Mouse (Mus musculus) intestine, embryonic 14.5 days (tissue): ENCODE measurements around the gene Atp5d. TPM values are rescaled to one million over a fixed set of nuclear protein-coding genes. Genes with fewer than 3 reads are reported as not detected.

Source experiments
- ATAC-seq: fragments of 200-750 bp; cut with Nextera tagmentation; replicated peaks from 2 replicates; pipeline ENCODE4 v1.8.0; 2017; ENCODE audit warnings: low read depth, moderate number of reproducible peaks, moderate TSS enrichment, moderate library complexity; ENCODE audit not compliant: low FRiP score, low TSS enrichment
- DNase-seq: peaks from one replicate; pipeline ENCODE4 v3.0.0-alpha.2; 2018; ENCODE audit warnings: low spot score
- H3K27ac ChIP-seq: fragments of 300-500 bp; sonication (generic); 2 replicates; pipeline ENCODE4 v1.5.1; 2014; ENCODE audit warnings: low read depth, mild to moderate bottlenecking, control low read depth
- H3K27me3 ChIP-seq: fragments of 300-500 bp; sonication (generic); replicated peaks from 2 replicates; pipeline ENCODE4 v1.6.1; 2014; ENCODE audit warnings: low read length, control low read depth; ENCODE audit not compliant: control insufficient read depth, insufficient read depth
- H3K36me3 ChIP-seq: fragments of 300-500 bp; sonication (generic); 2 replicates; pipeline ENCODE4 v1.6.1; 2014; ENCODE audit warnings: low read length, control low read depth; ENCODE audit not compliant: control insufficient read depth, insufficient read depth
- H3K4me1 ChIP-seq: fragments of 300-500 bp; sonication (generic); replicated peaks from 2 replicates; pipeline ENCODE4 v1.6.1; 2014; ENCODE audit warnings: low read length, control low read depth, mixed read lengths; ENCODE audit not compliant: control insufficient read depth, insufficient read depth
- H3K4me2 ChIP-seq: fragments of 300-500 bp; sonication (generic); 2 replicates; pipeline ENCODE4 v1.6.1; 2014; ENCODE audit warnings: low read length
- H3K4me3 ChIP-seq: fragments of 300-500 bp; sonication (generic); 2 replicates; pipeline ENCODE4 v1.5.1; 2014; ENCODE audit warnings: low read depth, low read length, control low read depth, mixed read lengths
- H3K9ac ChIP-seq: fragments of 300-500 bp; sonication (generic); 2 replicates; pipeline ENCODE4 v1.6.1; 2014; ENCODE audit warnings: mild to moderate bottlenecking, low read length
- H3K9me3 ChIP-seq: fragments of 300-500 bp; sonication (generic); 2 replicates; pipeline ENCODE4 v1.6.1; 2016; ENCODE audit warnings: low read length, control low read depth; ENCODE audit not compliant: control insufficient read depth
- WGBS: fragments of 180-500 bp; shearing (Covaris S2); extraction: QIAGEN DNeasy Blood & Tissue Kit; methylation state at CpG from one replicate; pipeline ENCODE4 v1.1.7; 2014; 5-methylcytosine and 5-hydroxymethylcytosine counted together
- polyA plus RNA-seq: library from polyadenylated mRNA; unstranded; fragments of >200 nt; fragmentation: Nextera tagmentation; extraction: Ambion mirVana; gene quantifications from 2 replicates; pipeline ENCODE4 v1.2.1, GENCODE M21; 2014

Gene Atp5d
- polyA plus RNA-seq, 1 experiment from 2014 or later: 627 TPM

- DNase-seq: no peak
- no peak for ATAC-seq
- no peak overlapping the region for H3K27ac ChIP-seq
- WGBS: 90% methylated on average over 9 of the region's 9 CpGs
- no peak overlapping the region for H3K9ac ChIP-seq
- peaks cover 67% of the 10 kb centered on the region for H3K36me3 ChIP-seq
- no peak overlapping the region for H3K4me3 ChIP-seq
- H3K27me3 ChIP-seq: no peaks in the 10 kb centered on the region
- H3K4me2 ChIP-seq: no peak overlapping the region
- H3K4me1 ChIP-seq: 0 out of 2 replicates have a peak, but pooled peaks cover 2% of the 10 kb centered on the region
- H3K9me3 ChIP-seq: no peaks in the 10 kb centered on the region
Observed at GRCm38 (mm10) chr10:80123932-80124562, 14.4 kb upstream of the Atp5d start.

- H3K36me3 ChIP-seq: peaks cover 84% of the 10 kb centered on the region
- ATAC-seq: no peak
Observed at GRCm38 (mm10) chr10:80127920-80128319, 10.5 kb upstream of the Atp5d start.

GRCm38 (mm10) chr10:80129846-80130245, 8.6 kb upstream of the Atp5d start:
- H3K4me1 ChIP-seq: peaks cover 13% of the 10 kb centered on the region; the same call in 1 of the 2 replicates
- ATAC-seq: no peak
- no peak overlapping the region for H3K27ac ChIP-seq
- no peak overlapping the region for H3K9ac ChIP-seq
- peaks cover 90% of the 10 kb centered on the region for H3K36me3 ChIP-seq
- no peaks in the 10 kb centered on the region for H3K27me3 ChIP-seq
- H3K4me2 ChIP-seq: no peak overlapping the region
- H3K4me3 ChIP-seq: no peak overlapping the region
- WGBS: 91% methylated on average over 9 of the region's 9 CpGs
- no peak for DNase-seq
- no peaks in the 10 kb centered on the region for H3K9me3 ChIP-seq

More at GRCm38 (mm10) chr10:80127920-80128319, 10.5 kb upstream of the Atp5d start:
- H3K4me3 ChIP-seq: no peak overlapping the region
- H3K27me3 ChIP-seq: no peaks in the 10 kb centered on the region
- H3K4me2 ChIP-seq: no peak overlapping the region
- WGBS: 93% methylated on average over 8 of the region's 8 CpGs
- no peak overlapping the region for H3K9ac ChIP-seq
- no peak overlapping the region for H3K27ac ChIP-seq
- H3K9me3 ChIP-seq: no peaks in the 10 kb centered on the region
- no peak for DNase-seq
- H3K4me1 ChIP-seq: peaks cover 13% of the 10 kb centered on the region; the same call in 1 of the 2 replicates

- H3K36me3 ChIP-seq: peaks cover 84% of the 10 kb centered on the region
- ATAC-seq (peak; percentile 32), DNase-seq (peak; percentile 77)
- whole genome bisulfite sequencing: 59% methylated on average over 18 of the region's 18 CpGs
- no peak overlapping the region for H3K4me3 ChIP-seq
- no peak overlapping the region; the same call in 1 of the 2 replicates for H3K27ac ChIP-seq
- H3K4me1 ChIP-seq: peaks cover 13% of the 10 kb centered on the region; the same call in 1 of the 2 replicates
- no peak overlapping the region for H3K4me2 ChIP-seq
- H3K27me3 ChIP-seq: peaks cover under 1% of the 10 kb centered on the region; the same call in 1 of the 2 replicates
- H3K9me3 ChIP-seq: no peaks in the 10 kb centered on the region
- H3K9ac ChIP-seq: no peak overlapping the region
Observed at GRCm38 (mm10) chr10:80130403-80131031, 7.9 kb upstream of the Atp5d start.

- WGBS: 18% methylated on average over 55 of the region's 55 CpGs
- Histone ChIP-seq H3K4me3 (no peak overlapping the region), H3K27me3 (peaks cover 10% of the 10 kb centered on the region), H3K27ac (no peak overlapping the region), H3K9ac (no peak overlapping the region; the same call in 1 of the 2 replicates), H3K9me3 (no peaks in the 10 kb centered on the region), H3K4me1 (peaks cover 14% of the 10 kb centered on the region; the same call in 1 of the 2 replicates), H3K36me3 (peaks cover 80% of the 10 kb centered on the region), H3K4me2 (peak overlapping the region; percentile 31)
- DNase-seq (peak; percentile 74), ATAC-seq (no peak; the same call in 1 of the 2 replicates)
Observed at GRCm38 (mm10) chr10:80131316-80131951, 7.0 kb upstream of the Atp5d start.

GRCm38 (mm10) chr10:80131952-80132350, 6.5 kb upstream of the Atp5d start:
- DNase-seq (no peak), ATAC-seq (no peak)
- no peak overlapping the region for H3K4me3 ChIP-seq
- 44% methylated on average over 27 of the region's 27 CpGs for WGBS
- no peaks in the 10 kb centered on the region for H3K9me3 ChIP-seq
- peak overlapping the region; percentile 31 for H3K4me2 ChIP-seq
- peaks cover 19% of the 10 kb centered on the region for H3K4me1 ChIP-seq
- peaks cover 15% of the 10 kb centered on the region for H3K27me3 ChIP-seq
- H3K36me3 ChIP-seq: peaks cover 75% of the 10 kb centered on the region
- no peak overlapping the region for H3K27ac ChIP-seq
- H3K9ac ChIP-seq: no peak overlapping the region; the same call in 1 of the 2 replicates

- no peak overlapping the region for H3K4me3 ChIP-seq
- DNase-seq: no peak
- ATAC-seq: no peak
- H3K27ac ChIP-seq: no peak overlapping the region
- peaks cover 25% of the 10 kb centered on the region for H3K27me3 ChIP-seq
- H3K36me3 ChIP-seq: peaks cover 61% of the 10 kb centered on the region
- H3K4me2 ChIP-seq: no peak overlapping the region
- WGBS: 75% methylated on average over 8 of the region's 8 CpGs
- no peaks in the 10 kb centered on the region for H3K9me3 ChIP-seq
- H3K4me1 ChIP-seq: peaks cover 33% of the 10 kb centered on the region
- no peak overlapping the region for H3K9ac ChIP-seq
Observed at GRCm38 (mm10) chr10:80133226-80133849, 5.1 kb upstream of the Atp5d start.

- DNase-seq: no peak
- Histone ChIP-seq H3K9me3 (no peaks in the 10 kb centered on the region), H3K36me3 (peaks cover 50% of the 10 kb centered on the region), H3K27me3 (peaks cover 25% of the 10 kb centered on the region), H3K4me1 (peaks cover 34% of the 10 kb centered on the region), H3K9ac (no peak overlapping the region), H3K27ac (no peak overlapping the region), H3K4me2 (no peak overlapping the region), H3K4me3 (no peak overlapping the region)
- 89% methylated on average over 9 of the region's 9 CpGs for WGBS
- no peak for ATAC-seq
Observed at GRCm38 (mm10) chr10:80134421-80134820, 4.0 kb upstream of the Atp5d start.
